Mouse (Mus musculus): ENCODE data around the gene Gja5.
A peak's percentile ranks its signal among the peaks of the same experiment; 100 is the strongest.

Gja5 gene

GRCm38 (mm10) chr3:96904393-96904792 lies at the start of gene Gja5:
Gja5 (plus strand) TSS chr3:96904693.
- DNase-seq, result no peak

- DNase-seq, result no peak
Measured at GRCm38 (mm10) chr3:96855833-96856232, 48.7 kb upstream of the Gja5 start.

GRCm38 (mm10) chr3:96860498-96860897 lies 44.0 kb upstream of the Gja5 start:
- DNase-seq, result no peak

DNA sequence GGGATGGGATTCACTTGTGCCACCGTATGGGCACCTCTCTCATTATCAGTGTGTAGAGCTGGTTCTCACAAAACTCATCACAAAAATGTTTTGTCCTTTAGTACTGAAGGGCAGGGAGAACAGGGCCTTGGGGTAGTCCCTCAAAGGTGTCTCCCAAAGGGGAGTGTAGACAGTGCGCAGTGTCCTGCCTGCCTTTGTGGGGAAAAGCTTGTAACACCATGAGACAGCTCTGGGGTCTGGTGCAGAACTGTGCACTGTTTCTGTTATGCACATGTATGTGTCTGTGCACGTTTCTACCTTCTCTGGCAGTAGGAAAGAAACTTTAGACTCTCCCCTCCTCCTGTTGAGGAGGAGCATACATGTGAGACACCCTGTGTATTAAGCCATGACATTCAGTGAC lies 36.6 kb upstream of the Gja5 start:
- DNase-seq, result no peak

DNA sequence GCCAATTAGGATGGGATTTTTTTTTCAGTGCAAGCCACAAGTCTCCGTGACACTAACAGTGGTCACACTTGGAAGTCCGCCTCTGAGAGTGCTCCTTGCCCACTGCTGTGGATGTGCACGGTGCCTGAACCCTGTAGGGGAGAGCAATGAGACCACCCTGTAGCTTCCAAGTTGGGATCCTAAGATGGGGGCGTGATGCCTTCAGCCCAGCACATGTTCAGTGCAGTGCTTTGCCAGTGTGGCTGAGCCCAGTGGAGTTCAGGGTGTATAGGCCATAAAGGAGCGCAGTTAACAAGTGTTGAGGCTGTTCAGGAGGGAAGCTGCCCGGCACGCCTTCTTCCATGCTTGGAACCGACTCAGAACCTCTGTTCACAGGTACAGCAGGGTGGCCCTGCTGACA lies 35.9 kb upstream of the Gja5 start:
- no peak for DNase-seq

- no peak for DNase-seq
Measured at GRCm38 (mm10) chr3:96869091-96869490, 35.4 kb upstream of the Gja5 start.

GRCm38 (mm10) chr3:96870270-96870669 lies 34.2 kb upstream of the Gja5 start:
- DNase-seq, result no peak

- no peak for DNase-seq
Measured at GRCm38 (mm10) chr3:96871070-96871469, 33.4 kb upstream of the Gja5 start.

DNA sequence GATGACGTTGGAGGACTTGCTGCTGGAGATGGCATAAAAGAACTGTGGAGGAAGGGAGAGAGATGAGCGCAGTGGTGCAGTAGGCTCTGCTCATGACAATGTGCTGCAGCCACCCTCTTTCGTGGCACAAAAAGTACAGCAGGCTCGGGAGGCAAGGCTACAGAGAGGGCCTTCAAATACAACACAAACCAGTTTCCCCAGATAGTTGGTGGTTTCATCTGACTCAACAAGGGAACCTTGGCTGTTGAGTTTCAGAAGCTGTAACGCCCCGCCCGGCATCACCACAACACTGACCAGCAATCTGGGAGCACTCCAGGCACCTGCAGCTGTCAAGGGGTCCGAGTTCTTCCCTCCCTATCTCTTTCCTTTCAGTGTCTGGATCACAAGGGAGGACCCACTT lies 32.0 kb upstream of the Gja5 start:
- DNase-seq, result no peak

DNA sequence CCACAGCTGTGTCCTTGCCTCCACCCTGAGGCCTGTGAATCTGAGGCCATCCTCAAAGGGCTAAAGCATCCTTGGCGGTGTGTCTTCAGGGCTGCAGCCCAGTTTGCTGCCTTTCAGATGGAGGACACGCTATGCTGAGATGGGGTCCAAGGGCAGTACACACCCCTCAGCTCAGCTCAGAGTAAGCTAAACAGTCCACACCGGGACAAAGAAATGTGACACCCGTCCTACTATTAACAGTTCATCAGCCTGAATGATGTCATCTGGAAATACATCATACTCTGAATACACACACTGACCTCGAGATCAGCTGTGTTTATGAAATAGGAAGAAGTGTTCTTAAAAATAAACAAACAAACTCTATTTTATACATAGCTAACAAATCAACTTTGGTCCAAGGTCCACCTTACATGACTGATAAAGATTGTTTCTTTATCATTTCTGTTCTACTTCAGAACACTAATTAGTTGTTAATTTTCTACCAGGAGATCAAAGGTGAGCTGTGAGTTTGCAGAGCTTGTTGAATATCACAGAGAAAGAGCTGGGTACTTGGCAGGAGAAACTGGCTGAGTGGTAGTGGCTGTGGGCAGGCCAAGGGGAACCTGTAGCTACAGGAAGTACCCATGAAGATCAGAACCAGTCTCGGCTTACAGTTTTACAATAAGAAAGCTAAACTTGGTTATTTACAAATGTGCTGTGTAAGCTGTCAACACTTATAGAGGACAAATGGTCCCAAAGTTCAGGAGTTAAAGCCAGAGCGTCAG lies 29.5 kb upstream of the Gja5 start:
- DNase-seq, result no peak

DNA sequence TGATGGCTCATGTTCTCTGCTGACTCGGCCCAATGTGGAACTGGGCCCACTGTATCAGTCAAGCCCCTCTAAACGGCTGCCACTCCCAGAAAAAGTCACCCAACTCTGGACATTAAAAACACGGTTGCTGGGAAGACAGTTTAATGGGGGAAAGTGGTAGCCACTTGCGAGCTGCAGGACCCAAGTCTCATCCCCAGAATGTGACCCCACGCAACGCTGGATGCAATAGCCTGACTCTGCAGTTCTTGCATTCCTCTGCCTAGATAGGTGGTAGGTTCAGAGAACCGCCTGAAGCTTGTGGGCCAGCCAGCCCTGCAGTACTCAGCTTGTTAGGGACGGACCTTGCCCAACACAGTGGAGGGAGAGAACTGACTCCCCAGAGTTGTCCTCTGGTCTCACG lies 25.0 kb upstream of the Gja5 start:
- DNase-seq, result no peak

GRCm38 (mm10) chr3:96880385-96880784 lies 24.1 kb upstream of the Gja5 start:
- no peak for DNase-seq

DNA sequence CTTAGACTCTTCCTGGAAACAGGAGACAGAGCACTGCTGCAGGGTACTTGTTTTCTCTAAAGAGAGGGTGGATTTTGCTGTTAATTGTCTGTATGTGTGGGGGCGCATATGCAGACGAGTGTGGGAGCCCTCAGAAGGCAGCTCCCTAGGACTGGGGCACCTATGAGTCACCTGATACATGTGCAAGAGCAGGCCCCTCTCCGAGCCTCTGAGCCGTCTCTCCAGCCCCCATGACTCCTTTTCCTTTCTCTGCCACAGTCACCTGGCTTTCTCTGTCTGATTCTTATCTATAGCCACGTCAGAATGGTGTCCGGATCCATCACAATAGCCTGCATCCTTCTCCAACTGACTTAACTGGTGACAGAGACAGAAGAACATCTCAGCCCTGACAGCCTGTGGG lies 22.9 kb upstream of the Gja5 start:
- DNase-seq, result no peak

GRCm38 (mm10) chr3:96882061-96882849 lies 22.2 kb upstream of the Gja5 start:
- no peak for DNase-seq

GRCm38 (mm10) chr3:96883690-96884089 lies 20.8 kb upstream of the Gja5 start:
- DNase-seq, result no peak

DNA sequence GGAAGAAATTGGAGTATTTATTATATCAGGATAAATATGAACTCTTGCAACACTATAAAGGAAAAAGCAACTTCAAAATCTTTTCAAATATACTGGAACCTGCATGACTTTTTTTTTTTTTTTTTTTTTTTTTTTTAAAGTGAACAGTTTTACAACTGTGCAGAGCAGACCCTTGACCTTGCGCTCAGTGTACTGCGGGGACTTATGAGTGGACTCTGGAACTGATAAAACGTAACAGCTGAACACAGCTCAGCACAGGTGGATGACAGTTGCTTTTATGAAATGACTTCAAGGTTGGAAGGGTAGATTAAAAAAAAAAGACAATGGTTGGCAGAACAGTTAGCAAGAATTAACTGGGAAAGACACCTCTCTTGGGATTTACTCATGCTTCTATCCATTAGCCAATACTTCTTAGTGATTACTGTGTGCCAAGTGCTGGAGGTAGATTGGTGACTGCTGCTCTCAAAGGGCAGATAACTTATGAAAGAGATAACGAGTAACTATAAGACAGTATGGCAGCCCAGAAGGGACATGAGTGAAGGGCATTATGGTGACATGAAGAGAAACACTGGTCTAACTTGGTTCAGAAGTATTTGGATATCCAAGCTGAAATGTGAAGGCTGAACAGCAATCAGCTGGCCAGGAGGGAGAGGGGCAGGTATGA lies 2.0 kb upstream of the Gja5 start:
- no peak for DNase-seq

DNA sequence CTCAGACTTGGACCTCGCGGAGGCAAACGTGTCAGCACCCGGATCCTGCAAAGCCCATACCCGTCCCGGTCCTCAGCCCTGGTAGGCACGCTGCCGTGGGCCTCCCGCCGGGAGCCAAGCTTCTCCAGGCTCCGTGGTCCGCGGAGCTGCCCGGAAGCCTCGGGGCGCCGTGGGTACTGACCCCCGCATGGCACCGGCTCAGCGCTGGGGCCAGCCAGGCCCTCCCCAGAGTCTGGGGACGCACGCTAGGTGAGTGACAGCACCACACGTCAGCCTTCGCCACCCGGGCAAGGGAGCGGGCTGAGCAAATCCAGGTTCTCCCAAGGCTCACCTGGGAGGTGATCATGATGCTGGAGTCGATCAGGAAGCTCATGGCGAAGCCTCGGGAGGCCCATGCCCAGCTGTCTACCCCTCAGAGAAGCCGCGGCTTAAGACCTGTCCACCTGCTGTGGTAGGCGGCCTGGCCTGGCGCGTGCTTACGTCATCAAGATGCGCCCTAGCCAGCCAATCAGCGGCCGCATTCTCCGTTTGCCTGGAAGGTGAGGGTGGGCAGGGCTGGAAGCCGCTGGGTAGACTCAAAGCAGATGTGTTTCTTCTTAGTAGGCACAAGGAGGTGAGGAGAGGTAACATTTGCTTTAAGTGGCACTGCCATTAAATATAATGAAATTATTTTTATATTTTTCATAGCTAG lies 503 bp downstream of the Gja5 start, which contains the start of gene Gpr89:
TSS of gene Gpr89 (minus strand) at position 496 of the 691 bp plus-strand sequence.
- DNase-seq, result peak; percentile 93

GRCm38 (mm10) chr3:96905592-96905991 lies 1.1 kb downstream of the Gja5 start:
- DNase-seq, result no peak

DNA sequence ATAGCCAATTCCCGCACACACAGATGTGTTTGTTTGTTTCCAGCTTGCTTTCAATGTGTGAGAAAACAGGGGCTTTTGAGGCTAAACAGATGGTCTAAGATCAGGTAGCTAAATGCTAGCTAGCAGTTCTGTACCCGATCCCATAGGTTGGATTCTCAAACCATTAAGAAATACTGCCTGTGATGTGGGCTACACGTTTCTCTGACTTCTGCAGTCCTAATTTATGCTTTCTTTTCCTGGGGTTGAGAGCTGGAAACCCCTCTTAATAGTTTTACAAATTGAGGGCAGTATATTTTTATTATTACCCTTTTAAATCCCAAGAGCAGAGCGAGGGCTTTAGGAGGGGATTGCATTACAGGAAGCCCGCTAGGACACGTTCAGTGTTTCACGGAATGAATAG lies 16.5 kb downstream of the Gja5 start:
- no peak for DNase-seq

GRCm38 (mm10) chr3:96924631-96925030 lies 20.1 kb downstream of the Gja5 start:
- DNase-seq, result no peak

- DNase-seq, result no peak
Measured at GRCm38 (mm10) chr3:96925920-96926319, 21.4 kb downstream of the Gja5 start, which contains the start of gene Gja8. Gja8 (minus strand) TSS chr3:96926020.

DNA sequence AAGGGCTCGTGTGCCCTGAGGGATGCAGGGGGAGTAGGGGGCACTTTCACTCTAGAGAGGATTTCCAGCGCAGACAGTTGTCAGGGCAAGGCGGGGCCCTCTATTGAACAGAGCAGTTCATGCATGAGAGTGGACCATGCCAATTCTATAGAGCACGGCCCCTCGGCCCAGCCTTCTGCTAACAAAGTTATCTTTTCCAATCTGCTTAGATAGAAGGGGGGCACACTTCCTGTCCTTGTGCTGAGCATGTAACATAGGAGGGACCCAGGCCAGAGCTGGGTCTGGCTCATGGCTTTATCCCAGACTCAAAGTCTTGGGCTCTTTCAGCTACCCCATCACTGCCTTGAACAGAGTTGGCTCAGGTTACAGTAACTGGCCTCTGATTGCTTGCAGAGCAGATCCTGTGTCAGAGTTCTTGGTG lies 26.8 kb downstream of the Gja5 start:
- no peak for DNase-seq

DNA sequence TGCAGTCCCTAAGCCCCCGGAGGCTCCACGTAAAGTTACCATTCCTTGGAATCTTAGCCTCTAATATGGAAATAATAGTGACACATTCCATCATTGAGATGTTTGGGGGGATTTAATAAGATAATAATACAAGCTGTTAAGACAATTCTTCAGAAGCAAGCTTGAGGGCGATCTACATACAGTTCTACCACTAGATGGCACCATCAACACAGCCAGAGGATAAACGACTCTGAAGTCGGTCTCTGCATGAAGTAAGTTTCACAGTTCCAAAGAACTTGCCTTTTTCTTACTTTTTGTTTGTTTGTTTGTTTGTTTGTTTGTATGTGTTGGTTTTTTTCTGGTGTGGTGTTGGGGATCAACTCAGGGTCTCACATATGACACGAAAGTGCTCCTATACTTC lies 31.7 kb downstream of the Gja5 start:
- DNase-seq, result no peak

Measured in layer of hippocampus, adult 9-11 months (tissue).